Mouse (Mus musculus): Measurements from ENCODE around the gene Rps8. TPM values are rescaled to one million over a fixed set of nuclear protein-coding genes. Genes with fewer than 3 reads are reported as not detected.

The Rps8 gene
- polyA plus RNA-seq, 1 experiment from 2014 or later, result 616 TPM

DNA sequence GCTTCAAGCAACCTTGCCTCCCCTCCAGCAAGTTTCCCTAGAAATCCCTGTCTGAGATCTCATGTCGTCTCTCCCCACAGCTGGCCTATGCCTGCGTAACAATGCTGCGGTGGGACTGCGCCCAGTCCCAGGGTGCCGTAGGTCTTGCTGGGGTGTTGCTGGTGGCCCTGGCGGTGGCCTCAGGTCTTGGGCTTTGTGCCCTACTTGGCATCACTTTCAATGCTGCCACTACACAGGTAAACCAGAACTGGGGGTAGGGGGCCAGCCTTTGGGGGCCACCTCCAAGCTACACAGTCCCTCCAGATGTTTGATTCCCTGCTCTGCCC is 47.6 kb downstream of the Rps8 start:
- no peak for ATAC-seq (ENCODE audit: extremely low read depth, insufficient number of reproducible peaks, low FRiP score, low TSS enrichment)
- Histone ChIP-seq H3K4me1 (0 out of 2 replicates have a peak, but pooled peaks cover 4% of the 10 kb centered on the region), H3K4me3 (no peak overlapping the region), H3K36me3 (peaks cover 18% of the 10 kb centered on the region), H3K27ac (replicated peaks) (no peak overlapping the region), H3K4me2 (no peak overlapping the region), H3K27me3 (replicated peaks) (no peaks in the 10 kb centered on the region), H3K9me3 (no peaks in the 10 kb centered on the region), H3K9ac (no peak overlapping the region)
- 90% methylated on average over 6 of the region's 6 CpGs for WGBS

GRCm38 (mm10) chr4:117107813-117108523 is 48.1 kb downstream of the Rps8 start:
- Histone ChIP-seq H3K9me3 (no peaks in the 10 kb centered on the region), H3K27ac (replicated peaks) (no peak overlapping the region), H3K9ac (no peak overlapping the region), H3K4me1 (0 out of 2 replicates have a peak, but pooled peaks cover 4% of the 10 kb centered on the region), H3K27me3 (replicated peaks) (no peaks in the 10 kb centered on the region), H3K4me3 (no peak overlapping the region), H3K36me3 (peaks cover 16% of the 10 kb centered on the region), H3K4me2 (no peak overlapping the region)
- no peak for ATAC-seq (ENCODE audit: extremely low read depth, insufficient number of reproducible peaks, low FRiP score, low TSS enrichment)
- 83% methylated on average over 18 of the region's 18 CpGs for WGBS

GRCm38 (mm10) chr4:117105127-117105526 is 50.9 kb downstream of the Rps8 start:
- H3K27ac ChIP-seq (replicated peaks), result no peak overlapping the region
- 0 out of 2 replicates have a peak, but pooled peaks cover 4% of the 10 kb centered on the region for H3K4me1 ChIP-seq
- ATAC-seq (ENCODE audit: extremely low read depth, insufficient number of reproducible peaks, low FRiP score, low TSS enrichment), result no peak
- no peaks in the 10 kb centered on the region for H3K27me3 ChIP-seq (replicated peaks)
- H3K4me2 ChIP-seq, result no peak overlapping the region
- peaks cover 7% of the 10 kb centered on the region; the same call in 1 of the 2 replicates for H3K36me3 ChIP-seq
- 51% methylated on average over 10 of the region's 10 CpGs for WGBS
- H3K9me3 ChIP-seq, result no peaks in the 10 kb centered on the region
- H3K4me3 ChIP-seq, result no peak overlapping the region
- no peak overlapping the region for H3K9ac ChIP-seq

- no peaks in the 10 kb centered on the region for H3K9me3 ChIP-seq
- WGBS, result 69% methylated on average over 10 of the region's 10 CpGs
- 0 out of 2 replicates have a peak, but pooled peaks cover 4% of the 10 kb centered on the region for H3K4me1 ChIP-seq
- no peak overlapping the region for H3K4me3 ChIP-seq
- no peaks in the 10 kb centered on the region for H3K27me3 ChIP-seq (replicated peaks)
- no peak for ATAC-seq (ENCODE audit: extremely low read depth, insufficient number of reproducible peaks, low FRiP score, low TSS enrichment)
- no peak overlapping the region for H3K4me2 ChIP-seq
- H3K9ac ChIP-seq, result no peak overlapping the region
- H3K36me3 ChIP-seq, result peaks cover 7% of the 10 kb centered on the region; the same call in 1 of the 2 replicates
- no peak overlapping the region for H3K27ac ChIP-seq (replicated peaks)
Measured at GRCm38 (mm10) chr4:117104672-117105071, 51.4 kb downstream of the Rps8 start.

Small RNA genes within 50 kb of the gene (microRNA-seq; reads per million reads assigned to microRNA genes)
- not detected for gene Gm22398

Other genes starting within 250 kb of the Rps8 start
- 88.9 and 99.1 TPM in 2 replicates for gene Urod, start 161.8 kb downstream of the Rps8 start, polyA plus RNA-seq (2015; fragmentation: Nextera tagmentation; extraction: Ambion mirVana)
- gene Hectd3, start 160.9 kb downstream of the Rps8 start, polyA plus RNA-seq (2015; fragmentation: Nextera tagmentation; extraction: Ambion mirVana), result 5.1 and 6.0 TPM in 2 replicates
- gene Eif2b3, start 136.8 kb downstream of the Rps8 start, polyA plus RNA-seq (2015; fragmentation: Nextera tagmentation; extraction: Ambion mirVana), result 25.4 and 25.5 TPM in 2 replicates
- 3.1 and 3.6 TPM in 2 replicates for gene Ptch2, start 60.2 kb downstream of the Rps8 start, polyA plus RNA-seq (2015; fragmentation: Nextera tagmentation; extraction: Ambion mirVana)
- 2.8 and 3.1 TPM in 2 replicates for gene Btbd19, start 30.5 kb downstream of the Rps8 start, polyA plus RNA-seq (2015; fragmentation: Nextera tagmentation; extraction: Ambion mirVana)
- gene Tctex1d4, start 29.4 kb downstream of the Rps8 start, polyA plus RNA-seq (2015; fragmentation: Nextera tagmentation; extraction: Ambion mirVana), result not detected in 2 replicates
- 2.1 TPM in 2 replicates for gene Plk3, start 22.3 kb downstream of the Rps8 start, polyA plus RNA-seq (2015; fragmentation: Nextera tagmentation; extraction: Ambion mirVana)
- gene Kif2c, start 26.4 kb upstream of the Rps8 start, polyA plus RNA-seq (2015; fragmentation: Nextera tagmentation; extraction: Ambion mirVana), result 42.0 and 44.2 TPM in 2 replicates
- 25.0 and 28.5 TPM in 2 replicates for gene Tmem53, start 95.7 kb upstream of the Rps8 start, polyA plus RNA-seq (2015; fragmentation: Nextera tagmentation; extraction: Ambion mirVana)
- 0.35 and 0.51 TPM in 2 replicates for gene Armh1, start 95.9 kb upstream of the Rps8 start, polyA plus RNA-seq (2015; fragmentation: Nextera tagmentation; extraction: Ambion mirVana)